Mouse (Mus musculus): ENCODE measurements around the gene Slc25a1.
A peak's percentile ranks its signal among the peaks of the same experiment; 100 is the strongest.

Gene Slc25a1

DNA sequence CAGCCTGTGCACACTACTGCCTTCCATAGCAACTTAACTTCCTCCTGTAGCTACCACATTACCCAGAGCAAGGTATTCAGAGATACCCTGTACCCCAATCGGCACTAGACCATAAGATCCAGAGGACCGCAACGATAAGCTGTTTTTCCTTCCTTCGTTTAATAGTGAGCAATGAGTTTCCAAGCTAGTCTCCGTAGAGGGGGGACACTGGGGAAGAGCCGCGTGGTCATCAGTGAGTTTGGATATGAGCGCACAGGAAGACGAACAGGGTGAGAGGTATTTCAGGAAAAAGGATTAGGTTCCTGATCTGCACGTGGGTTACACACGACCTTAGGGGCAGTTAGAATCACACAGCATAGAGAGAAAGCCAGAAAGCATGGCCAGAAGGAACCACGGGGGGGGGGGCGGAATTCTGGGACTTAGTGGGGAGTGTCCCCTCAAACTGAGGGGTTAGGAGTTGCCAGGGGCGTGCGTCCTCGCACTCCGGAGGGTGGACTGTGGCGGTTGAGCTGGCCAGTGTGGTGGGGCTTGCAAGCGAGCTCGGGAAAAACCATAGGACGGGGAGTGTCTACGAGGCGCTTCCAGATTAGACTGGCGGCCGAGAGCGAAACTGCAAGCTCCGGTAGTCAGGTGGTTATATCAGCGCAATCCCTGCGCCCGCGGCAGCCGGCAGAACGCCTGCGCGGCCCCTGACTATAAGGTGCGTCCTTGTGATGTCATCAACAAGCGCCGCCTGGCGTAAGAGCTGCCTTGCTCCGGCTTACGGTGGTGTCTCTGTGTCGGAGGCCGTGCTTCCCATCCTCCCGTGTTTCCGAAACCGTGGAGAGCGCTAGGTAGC lies 6.5 kb downstream of the Slc25a1 start:
- DNase-seq, result peak; percentile 95

DNA sequence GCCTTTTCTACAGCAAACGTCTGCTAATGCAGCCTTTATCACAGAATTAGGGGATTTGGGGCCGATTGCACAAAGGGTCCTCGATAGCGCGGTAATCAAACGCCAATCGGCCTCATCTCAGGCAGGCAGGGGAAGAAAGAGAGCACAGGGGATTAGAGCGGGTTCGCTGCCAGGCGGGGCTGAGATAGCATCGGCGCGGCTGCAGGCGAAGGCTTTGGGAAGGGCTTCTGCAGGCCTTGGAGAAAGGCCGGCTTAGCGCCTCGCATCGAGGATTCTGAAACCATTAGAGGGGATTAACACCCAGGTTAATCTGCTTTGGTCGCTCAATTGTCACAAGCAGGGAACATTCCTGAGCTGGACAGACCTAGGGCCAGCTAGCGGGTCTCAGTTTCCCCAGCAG lies 7.4 kb downstream of the Slc25a1 start:
- no peak for DNase-seq

DNA sequence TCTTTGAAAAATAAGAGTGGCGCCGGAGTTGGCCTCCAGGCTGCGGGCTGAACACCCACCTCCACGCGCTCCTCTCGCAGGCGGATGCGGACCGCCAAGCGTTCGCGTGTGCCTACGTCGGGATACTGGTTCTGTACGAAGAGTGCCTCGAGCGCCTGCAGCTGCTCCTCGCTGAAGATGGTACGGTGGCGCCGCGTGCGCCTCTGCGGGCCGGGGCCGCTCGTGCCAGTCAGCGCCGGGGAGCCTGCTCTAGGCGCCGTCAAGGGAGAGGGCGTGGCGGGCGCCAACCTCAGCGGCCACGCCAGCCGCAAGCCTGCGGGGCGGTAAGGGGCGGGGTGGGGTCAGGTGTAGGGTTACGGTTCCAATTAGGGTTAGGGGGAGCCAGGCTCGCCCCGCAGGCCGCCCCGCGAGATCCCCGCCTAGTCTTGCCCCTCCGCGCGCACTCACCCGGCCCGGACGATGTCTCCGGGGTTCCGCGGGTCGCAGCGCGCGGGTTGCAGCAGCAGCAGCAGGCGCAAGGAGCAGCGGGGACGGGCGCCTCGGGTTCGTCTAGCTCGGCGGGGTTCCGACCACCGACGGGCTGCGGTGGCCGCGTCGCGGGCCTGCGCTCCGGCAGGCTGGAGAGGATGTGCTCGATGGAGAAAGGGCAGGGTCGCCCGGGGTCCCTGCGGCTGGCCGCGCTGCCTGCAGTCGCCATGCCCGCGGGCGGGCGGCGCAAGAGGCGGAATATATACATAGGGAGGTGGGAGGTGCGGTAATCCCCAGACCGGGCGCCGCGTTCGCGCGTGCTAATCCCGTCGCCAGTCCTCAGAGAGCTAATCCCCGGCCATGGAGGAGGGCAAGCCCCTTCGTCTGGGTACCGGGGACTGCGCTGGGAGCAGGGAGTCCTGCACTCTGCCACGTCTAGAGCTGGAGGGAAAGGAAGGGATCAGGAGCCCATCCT lies 13.4 kb downstream of the Slc25a1 start, which contains the start of gene Gsc2:
Gene Gsc2, minus strand, starts transcription at position 753 of the 943 bp plus-strand sequence.
- no peak for DNase-seq

DNA sequence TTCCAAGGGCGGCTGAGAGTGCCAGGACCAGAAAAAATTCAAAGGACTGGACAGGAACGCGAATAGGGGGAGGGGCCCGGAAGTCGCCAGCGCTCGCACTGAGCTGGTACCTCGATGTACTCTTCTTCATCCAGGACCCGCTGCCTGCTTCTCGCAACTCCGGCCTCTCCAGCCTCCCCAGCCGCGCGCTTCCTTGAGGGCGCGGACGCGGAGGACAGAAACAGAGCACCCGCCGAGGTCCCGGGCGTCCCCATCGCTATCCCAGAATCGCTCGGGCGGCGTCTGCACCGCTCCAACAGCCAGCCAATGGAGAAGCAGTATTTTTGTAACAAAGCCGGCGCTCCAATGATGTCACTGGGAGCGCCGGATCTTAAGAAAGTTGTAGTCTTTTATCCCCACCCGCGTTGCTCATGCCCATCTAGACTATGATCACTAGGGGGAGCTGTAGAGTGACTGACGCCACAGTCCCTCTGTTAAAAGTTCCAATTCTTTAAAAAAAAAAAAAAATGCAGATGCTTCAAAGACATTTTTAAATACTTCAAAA lies 16.9 kb downstream of the Slc25a1 start, which contains the start of gene Ess2:
Gene Ess2, minus strand, starts transcription at position 297 of the 544 bp plus-strand sequence.
- DNase-seq, result peak; percentile 93

DNA sequence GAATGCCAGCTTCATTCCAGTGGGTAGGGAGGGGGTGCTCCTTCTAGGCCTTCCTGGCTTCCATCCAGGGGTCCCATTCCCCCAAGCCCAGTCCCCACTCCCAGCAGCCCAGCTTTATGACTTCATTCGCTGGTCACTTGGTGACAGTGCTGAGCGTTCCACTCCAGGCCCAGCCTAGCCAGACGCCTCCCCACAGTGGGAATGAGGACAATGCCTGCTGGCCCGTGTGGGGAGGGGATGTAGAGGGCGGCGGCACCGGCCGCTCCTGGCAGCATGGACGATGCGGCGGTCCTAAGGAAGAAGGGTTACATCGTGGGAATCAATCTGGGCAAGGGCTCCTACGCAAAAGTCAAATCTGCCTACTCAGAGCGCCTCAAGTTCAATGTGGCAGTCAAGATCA lies 29.6 kb downstream of the Slc25a1 start, which contains the start of the genes Dgcr2 and Tssk2:
Gene Dgcr2, minus strand, starts transcription at position 101 of the 400 bp plus-strand sequence.
Gene Tssk2, plus strand, starts transcription at position 176 of the 400 bp plus-strand sequence.
- DNase-seq, result no peak

DNA sequence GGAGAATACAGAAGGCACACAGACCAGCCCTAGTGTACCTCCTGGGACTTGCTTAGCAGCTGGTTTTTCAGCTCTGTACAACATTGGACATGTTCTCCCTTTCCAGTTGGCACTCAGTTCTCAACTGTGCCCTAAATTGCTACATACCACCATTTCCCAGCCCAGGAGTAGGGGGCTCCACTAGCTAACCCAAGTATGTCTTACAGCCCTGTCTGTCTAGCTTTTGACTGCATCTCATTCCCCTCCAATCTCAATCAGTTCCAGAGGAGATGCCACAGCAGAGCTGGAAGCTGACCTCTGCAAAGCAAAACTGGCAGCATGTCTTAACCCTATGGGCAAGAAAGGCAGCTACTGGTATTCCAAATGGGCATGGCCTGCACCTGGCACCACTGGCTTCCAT lies 31.9 kb downstream of the Slc25a1 start:
- DNase-seq, result no peak

DNA sequence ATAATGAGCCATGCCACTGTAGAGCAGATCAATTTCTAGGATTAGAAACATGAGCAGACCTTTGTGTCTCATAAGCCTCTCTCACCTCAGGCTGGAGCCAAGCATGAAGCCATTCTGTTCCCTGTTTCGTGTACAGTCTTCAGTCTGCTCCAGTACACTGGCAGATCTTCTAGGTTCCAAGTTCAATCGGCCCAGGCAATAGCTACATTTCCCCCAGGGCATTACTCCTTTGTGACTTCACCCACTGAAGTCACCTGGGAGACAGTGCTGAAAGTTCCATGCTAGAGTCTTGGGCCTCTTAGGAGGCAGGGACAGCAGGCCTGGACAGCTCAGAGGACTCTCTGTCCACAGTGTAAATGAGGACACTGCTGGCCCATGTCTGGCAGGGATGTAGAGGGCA lies 34.1 kb downstream of the Slc25a1 start, which contains the start of gene Tssk1:
Gene Tssk1, plus strand, starts transcription at position 301 of the 400 bp plus-strand sequence.
- DNase-seq, result no peak

DNA sequence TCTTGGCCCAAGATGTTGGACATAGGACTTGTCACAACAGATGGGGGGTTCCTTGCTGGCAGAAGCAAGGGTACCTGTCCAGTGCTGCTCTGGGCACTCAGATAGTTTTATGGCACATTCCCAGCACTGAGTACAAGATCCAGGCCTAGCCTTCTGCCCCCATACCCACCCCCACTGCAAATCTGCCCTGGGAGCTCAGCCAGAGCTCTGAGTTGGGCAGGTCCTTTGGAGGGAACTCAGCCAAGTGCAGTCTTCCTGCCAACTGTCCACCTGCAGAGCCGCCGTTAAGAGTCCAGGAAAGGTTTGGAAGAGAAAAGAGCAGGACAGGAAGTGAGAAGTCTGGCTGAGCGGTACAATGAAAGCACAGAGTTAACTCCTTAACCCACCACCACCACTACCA lies 35.4 kb downstream of the Slc25a1 start:
- DNase-seq, result no peak

DNA sequence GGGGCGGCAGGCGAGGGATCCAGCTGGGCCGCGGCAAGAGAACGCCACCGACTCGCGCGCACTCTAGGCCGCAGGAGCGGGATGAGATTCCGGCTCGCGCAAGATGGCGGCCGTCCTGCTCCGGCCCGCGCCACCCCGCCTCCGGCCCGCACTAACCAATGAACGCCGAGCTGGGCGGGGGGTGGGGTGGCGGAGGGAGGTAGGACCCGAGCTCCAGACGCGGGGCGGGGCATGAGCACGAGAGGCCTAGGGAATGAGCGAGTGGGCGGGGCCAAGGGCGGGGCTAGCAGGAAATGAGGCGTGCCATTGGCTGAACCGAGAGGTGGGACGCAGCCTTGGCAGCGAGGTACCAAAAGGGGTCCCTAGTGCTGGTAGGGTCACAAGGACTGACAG lies 36.5 kb downstream of the Slc25a1 start, which contains the start of gene Gm20518:
Gene Gm20518, minus strand, starts transcription at position 105 of the 393 bp plus-strand sequence.
- DNase-seq, result peak; percentile 99

DNA sequence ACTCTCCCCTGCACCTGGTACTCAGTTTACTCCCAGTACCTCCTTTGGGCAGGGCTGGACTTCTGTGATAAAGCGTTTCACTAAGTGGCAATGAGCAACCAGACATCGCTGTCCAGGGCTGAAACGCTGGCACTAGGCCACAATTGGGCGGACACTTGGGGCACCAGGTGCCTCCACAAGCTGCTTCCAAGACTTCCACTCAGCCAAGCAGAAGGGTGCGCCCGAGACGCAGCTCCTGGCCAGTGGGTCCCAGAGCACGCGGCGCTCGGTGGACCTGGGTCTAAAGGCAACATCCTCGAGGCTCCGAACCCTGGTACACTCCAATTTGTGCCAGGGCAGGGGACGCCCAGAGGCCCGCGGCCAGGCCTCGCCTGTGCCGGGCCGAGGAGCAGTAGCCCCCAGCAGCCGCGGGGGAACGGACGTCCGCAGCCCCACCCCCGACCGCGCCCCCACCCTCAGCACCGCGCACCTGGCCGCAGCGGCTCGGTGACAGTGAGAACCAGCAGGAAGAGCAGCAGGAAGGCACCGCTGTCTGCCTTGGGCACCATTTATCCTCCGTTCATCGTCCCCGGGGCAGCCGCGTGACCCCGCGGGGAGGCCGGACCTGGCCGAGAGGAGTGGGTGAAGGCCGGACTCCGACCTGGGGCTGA lies 37.0 kb downstream of the Slc25a1 start:
- peak; percentile 55 for DNase-seq

DNA sequence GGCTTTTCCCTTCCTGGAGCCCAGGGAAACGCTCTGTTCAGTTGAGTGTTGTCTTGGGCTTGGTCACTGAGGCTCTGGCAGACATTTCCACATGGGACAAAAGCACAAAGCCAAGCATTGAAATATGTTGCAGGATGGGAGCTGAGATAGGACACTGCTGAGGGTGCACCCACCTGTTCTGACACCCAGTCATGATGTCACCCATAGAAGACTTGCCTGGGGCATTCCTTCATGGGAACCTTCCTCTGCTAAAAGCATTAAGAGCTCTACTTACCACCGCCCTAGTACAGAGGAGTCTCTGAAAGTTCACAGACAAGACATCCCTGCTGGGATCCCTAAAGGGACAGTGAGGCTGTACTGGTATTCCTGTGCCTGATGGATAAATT lies 37.7 kb downstream of the Slc25a1 start:
- no peak for DNase-seq

DNA sequence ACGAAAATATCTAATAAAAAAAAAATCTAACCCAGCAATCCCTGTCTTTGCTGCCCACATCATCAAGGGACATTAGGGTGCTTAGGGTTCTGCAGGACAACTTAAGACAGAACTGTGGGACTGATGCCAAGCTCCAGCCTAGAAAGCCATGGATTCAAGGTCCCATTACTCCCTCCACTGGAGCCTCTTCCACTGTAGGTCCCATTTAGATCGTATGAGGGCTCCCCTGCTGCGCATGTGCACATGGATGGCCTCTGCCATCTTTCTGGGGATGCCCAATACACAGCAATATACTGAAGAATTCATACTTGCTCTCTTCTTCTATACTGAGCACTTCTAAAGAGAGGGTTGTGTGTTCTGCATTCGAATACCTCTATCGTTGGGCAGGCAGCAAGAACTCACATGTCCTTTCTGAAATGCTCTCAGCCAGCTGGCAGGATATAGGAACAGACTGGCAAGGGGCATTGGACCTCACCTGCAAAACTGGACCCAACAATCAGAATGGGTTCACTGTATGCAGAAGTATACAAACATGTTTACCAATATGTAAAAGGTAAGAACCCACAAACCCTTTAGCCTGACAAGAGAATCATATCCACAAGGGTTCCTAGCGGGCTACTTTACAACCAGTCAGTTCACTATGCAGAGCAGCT lies 38.2 kb downstream of the Slc25a1 start:
- DNase-seq, result no peak

DNA sequence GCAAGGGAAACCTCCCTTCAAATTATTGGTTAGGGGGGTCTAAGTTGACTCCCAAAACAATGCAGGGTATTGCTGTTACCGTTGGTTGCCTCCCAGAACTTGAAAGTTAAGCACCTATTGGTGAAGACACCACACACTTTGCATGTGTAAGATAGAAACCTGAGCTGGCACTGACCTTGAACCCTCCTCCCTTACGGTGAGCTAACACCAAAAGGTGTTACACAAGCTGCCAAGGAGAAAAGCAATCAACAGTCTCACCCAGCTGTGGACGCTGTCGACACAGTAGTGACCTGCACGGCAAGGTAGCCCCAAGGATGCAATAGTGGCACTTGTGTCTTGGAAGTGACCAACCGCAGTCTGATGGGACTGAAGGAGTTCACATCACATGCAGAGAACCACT lies 43.9 kb downstream of the Slc25a1 start:
- DNase-seq, result no peak

DNA sequence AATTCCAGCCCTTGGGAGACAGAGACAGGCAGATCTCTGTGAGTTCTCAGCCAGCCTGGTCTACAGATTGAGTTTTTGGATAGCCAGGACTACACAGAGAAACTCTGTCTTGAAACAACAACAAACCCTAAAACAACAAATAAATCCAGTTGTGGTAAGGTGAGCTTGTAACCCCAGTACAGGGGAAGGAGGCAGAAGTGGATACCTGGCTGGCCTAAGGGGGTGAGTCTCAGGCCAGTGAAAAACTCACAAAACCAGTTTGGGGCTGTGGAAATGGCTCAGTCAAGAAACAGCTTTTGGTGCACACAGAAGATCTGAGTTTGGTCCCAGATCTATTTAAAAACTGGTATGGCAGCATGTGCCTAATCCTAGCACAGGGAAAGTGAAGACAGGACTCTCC lies 45.8 kb downstream of the Slc25a1 start:
- DNase-seq, result no peak

DNA sequence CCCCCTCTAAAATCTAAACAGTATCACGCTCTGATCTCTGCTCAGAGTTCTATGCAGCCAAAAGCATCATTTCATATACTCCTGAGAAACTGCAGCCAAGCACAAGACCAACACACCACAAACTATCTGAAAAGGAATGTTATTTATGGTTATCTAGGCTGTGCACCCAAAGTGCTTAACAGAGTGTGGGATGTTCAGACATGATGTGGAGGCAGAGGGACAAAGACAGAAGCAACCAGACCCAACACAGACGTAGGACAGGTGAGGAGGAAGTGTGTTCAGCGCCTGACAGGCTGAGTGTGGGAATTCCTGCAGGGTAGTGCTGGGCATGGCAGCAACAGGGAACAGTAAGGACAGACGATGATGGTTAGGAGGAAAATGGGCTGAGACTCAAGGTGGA lies 48.4 kb downstream of the Slc25a1 start:
- DNase-seq, result no peak

DNA sequence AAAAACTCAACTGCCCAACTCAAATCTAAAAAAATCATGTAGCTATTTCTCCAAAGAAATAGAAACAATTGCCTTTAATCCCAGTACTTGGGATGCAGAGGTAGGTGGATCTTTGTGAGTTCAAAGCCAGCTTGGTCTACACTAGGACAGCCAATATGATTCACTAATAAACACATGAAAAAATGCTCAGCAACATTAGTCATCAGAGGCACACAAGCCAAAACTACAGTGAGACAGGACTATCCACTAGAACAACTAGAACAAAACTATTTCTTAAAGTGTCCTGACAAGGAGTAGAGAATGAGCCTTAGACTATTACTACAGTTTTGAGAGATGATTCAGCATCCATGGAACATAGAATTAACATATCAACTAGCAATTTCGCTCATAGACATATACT lies 51.9 kb downstream of the Slc25a1 start:
- no peak for DNase-seq

Measured in right cerebral cortex, postnatal 25 days (tissue).